Mouse (Mus musculus): ENCODE results near the gene Uqcc2. TPM values are rescaled to one million over a fixed set of nuclear protein-coding genes. Genes with fewer than 3 reads are reported as not detected.

The Uqcc2 gene
- polyA plus RNA-seq, 1 experiment from 2014 or later = 312 TPM

DNA sequence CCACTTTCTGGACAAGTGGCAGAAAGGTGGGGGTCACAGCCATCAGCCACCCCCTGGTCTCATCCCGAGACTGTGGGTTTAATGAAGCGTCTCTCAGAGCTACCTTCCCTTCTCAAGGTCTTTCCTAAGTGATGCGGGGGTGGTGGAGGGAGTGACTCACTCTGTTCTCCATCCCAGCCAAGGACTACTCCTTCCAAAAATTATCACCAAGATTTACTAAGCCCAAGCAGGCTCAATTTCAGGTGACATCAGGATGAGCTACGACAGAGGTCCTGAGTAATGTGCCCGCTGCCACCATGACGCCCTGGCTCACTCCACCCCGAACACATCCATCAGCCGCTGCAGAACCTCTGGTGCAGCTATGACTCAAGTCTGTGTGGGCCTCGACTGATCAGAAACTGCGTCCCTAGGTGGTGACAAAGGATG, 2.5 kb downstream of the Uqcc2 start:
- H3K27ac ChIP-seq = no peak overlapping the region
- ATAC-seq (ENCODE audit: low FRiP score) = no peak
- peaks cover 7% of the 10 kb centered on the region; the same call in 1 of the 2 replicates for H3K27me3 ChIP-seq
- H3K4me3 ChIP-seq = no peak overlapping the region
- no peaks in the 10 kb centered on the region for H3K36me3 ChIP-seq
- peak overlapping the region; percentile 19; the same call in 1 of the 2 replicates for H3K9ac ChIP-seq
- H3K4me2 ChIP-seq (replicated peaks) = no peak overlapping the region
- no peaks in the 10 kb centered on the region for H3K9me3 ChIP-seq (replicated peaks)
- H3K4me1 ChIP-seq = peaks cover 50% of the 10 kb centered on the region
- WGBS = 85% methylated on average over 10 of the region's 10 CpGs

GRCm38 (mm10) chr17:27130246-27130645, 3.5 kb downstream of the Uqcc2 start:
- H3K4me1 ChIP-seq = peaks cover 55% of the 10 kb centered on the region
- 55% methylated on average over 9 of the region's 9 CpGs for WGBS
- no peak overlapping the region for H3K4me2 ChIP-seq (replicated peaks)

DNA sequence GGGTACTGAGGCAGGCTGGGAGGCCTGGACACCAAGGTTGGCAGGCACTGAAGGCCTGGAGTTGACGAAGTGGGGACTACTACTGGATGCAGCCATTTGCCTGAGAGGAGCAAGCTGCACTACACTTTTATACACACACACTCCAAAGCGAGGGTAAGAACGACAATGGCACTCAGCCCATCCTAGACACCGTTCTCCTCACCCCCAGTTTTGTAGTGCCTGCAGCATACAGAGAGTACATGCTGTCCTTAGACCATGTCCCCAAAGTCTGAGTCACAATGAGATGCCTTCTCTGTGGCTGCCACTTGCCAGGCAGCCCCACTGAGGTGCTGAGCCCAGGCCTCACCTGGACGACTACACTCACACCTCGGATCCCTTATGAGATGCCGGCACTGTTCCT, 3.9 kb downstream of the Uqcc2 start:
- ATAC-seq (ENCODE audit: low FRiP score) = no peak
- Histone ChIP-seq H3K4me3 (no peak overlapping the region), H3K4me2 (replicated peaks) (no peak overlapping the region), H3K27me3 (peaks cover 2% of the 10 kb centered on the region; the same call in 1 of the 2 replicates), H3K4me1 (peaks cover 55% of the 10 kb centered on the region), H3K9ac (peak overlapping the region; percentile 42; the same call in 1 of the 2 replicates), H3K27ac (peak overlapping the region; percentile 60; the same call in 1 of the 2 replicates), H3K9me3 (replicated peaks) (no peaks in the 10 kb centered on the region), H3K36me3 (no peaks in the 10 kb centered on the region; the same call in 1 of the 2 replicates)
- 84% methylated on average over 7 of the region's 7 CpGs for WGBS

More at GRCm38 (mm10) chr17:27130246-27130645, 3.5 kb downstream of the Uqcc2 start:
- Histone ChIP-seq H3K36me3 (no peaks in the 10 kb centered on the region; the same call in 1 of the 2 replicates), H3K9me3 (replicated peaks) (no peaks in the 10 kb centered on the region), H3K27me3 (peaks cover 5% of the 10 kb centered on the region; the same call in 1 of the 2 replicates), H3K27ac (peak overlapping the region; percentile 60), H3K4me3 (no peak overlapping the region), H3K9ac (peak overlapping the region; percentile 27; the same call in 1 of the 2 replicates)
- no peak for ATAC-seq (ENCODE audit: low FRiP score)

DNA sequence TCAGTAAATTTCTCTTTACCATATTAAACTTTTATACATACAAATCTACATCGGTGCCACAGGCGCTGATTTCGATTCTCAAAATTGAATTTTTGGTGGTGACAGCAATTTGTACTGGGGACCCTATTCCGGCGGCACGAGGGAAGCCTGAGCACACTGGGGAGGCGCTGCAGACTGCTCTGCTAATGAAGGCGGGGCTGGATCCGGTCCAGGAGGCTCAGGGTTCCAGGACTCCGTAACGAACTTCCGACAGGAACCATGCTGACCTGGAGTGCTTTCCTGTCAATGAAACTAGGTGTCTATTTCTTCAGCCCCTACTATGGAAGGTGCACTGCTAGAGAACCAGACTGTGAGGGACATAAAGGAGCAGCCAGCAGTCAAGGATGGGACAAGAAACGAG, 4.4 kb downstream of the Uqcc2 start:
- peaks cover under 1% of the 10 kb centered on the region for H3K36me3 ChIP-seq
- H3K9ac ChIP-seq = peak overlapping the region; percentile 42; the same call in 1 of the 2 replicates
- 80% methylated on average over 13 of the region's 13 CpGs for WGBS
- no peaks in the 10 kb centered on the region for H3K27me3 ChIP-seq
- H3K27ac ChIP-seq = no peak overlapping the region
- peaks cover 54% of the 10 kb centered on the region for H3K4me1 ChIP-seq
- no peaks in the 10 kb centered on the region for H3K9me3 ChIP-seq (replicated peaks)
- ATAC-seq (ENCODE audit: low FRiP score) = no peak
- H3K4me2 ChIP-seq (replicated peaks) = no peak overlapping the region
- H3K4me3 ChIP-seq = no peak overlapping the region

GRCm38 (mm10) chr17:27128189-27128588, 5.5 kb downstream of the Uqcc2 start:
- no peak overlapping the region for H3K4me3 ChIP-seq
- H3K4me1 ChIP-seq = peaks cover 48% of the 10 kb centered on the region
- peaks cover 9% of the 10 kb centered on the region for H3K36me3 ChIP-seq
- ATAC-seq (ENCODE audit: low FRiP score) = no peak
- H3K4me2 ChIP-seq (replicated peaks) = no peak overlapping the region
- no peak overlapping the region for H3K9ac ChIP-seq
- H3K27ac ChIP-seq = no peak overlapping the region
- no peaks in the 10 kb centered on the region for H3K9me3 ChIP-seq (replicated peaks)
- WGBS = 92% methylated on average over 5 of the region's 5 CpGs
- H3K27me3 ChIP-seq = no peaks in the 10 kb centered on the region

DNA sequence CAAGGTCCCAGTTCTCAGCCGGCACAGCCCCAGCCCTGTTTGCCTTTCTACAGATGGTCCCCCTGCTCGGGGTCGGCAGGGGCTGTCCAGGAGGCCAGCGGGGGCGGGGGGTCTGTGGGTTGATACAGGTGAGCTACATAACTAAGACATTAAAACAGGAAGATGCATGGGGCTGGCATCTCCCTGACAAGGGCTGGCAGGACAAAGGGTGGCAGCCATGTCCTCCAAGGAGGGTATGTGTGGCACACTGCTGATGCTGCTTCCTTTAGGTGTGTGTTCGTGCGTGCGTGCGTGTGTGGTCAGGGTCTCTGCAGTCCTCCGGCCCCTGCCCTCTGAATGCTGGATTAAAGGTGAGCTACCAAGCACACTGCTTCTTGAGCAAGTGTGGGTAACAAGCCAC, 6.7 kb downstream of the Uqcc2 start:
- H3K36me3 ChIP-seq = peaks cover 17% of the 10 kb centered on the region
- 81% methylated on average over 10 of the region's 10 CpGs for WGBS
- no peak overlapping the region for H3K27ac ChIP-seq
- no peaks in the 10 kb centered on the region for H3K9me3 ChIP-seq (replicated peaks)
- no peak for ATAC-seq (ENCODE audit: low FRiP score)
- no peak overlapping the region for H3K4me2 ChIP-seq (replicated peaks)
- 0 out of 2 replicates have a peak overlapping the region, but pooled peaks have one; percentile 1 for H3K9ac ChIP-seq
- H3K4me1 ChIP-seq = peaks cover 38% of the 10 kb centered on the region
- H3K27me3 ChIP-seq = no peaks in the 10 kb centered on the region
- H3K4me3 ChIP-seq = no peak overlapping the region

- Histone ChIP-seq H3K27me3 (peaks cover 8% of the 10 kb centered on the region; the same call in 1 of the 2 replicates), H3K9me3 (replicated peaks) (no peaks in the 10 kb centered on the region), H3K9ac (no peak overlapping the region), H3K4me3 (no peak overlapping the region), H3K4me2 (replicated peaks) (no peak overlapping the region), H3K27ac (no peak overlapping the region), H3K36me3 (peaks cover 22% of the 10 kb centered on the region), H3K4me1 (peaks cover 35% of the 10 kb centered on the region)
- WGBS = 82% methylated on average over 11 of the region's 11 CpGs
- no peak for ATAC-seq (ENCODE audit: low FRiP score)
Measured at GRCm38 (mm10) chr17:27125669-27126202, 8.0 kb downstream of the Uqcc2 start.

DNA sequence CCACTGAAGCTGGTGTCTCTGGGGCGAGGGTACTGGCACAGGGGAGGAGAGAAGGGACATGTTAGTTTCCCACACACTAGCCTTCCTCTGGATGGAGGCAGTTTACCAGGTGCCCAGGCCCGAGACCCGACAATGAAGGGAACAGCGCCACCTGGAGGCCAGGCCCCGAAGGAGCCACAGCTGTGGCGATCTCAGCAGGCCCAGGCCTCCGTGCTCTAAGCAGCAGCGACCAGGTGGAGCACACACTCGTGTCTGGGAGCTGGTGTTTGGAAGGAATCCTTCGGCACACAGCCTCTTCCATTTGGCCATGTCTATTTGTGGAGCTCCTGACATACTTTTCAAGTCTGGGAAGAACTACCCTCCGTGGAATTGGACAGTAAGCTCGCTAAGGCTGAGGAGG, 8.5 kb downstream of the Uqcc2 start:
- H3K36me3 ChIP-seq = peaks cover 22% of the 10 kb centered on the region
- H3K4me1 ChIP-seq = peaks cover 35% of the 10 kb centered on the region
- no peaks in the 10 kb centered on the region for H3K9me3 ChIP-seq (replicated peaks)
- WGBS = 30% methylated on average over 12 of the region's 12 CpGs
- H3K4me2 ChIP-seq (replicated peaks) = no peak overlapping the region
- ATAC-seq (ENCODE audit: low FRiP score) = no peak
- peaks cover 10% of the 10 kb centered on the region; the same call in 1 of the 2 replicates for H3K27me3 ChIP-seq
- no peak overlapping the region for H3K9ac ChIP-seq
- H3K27ac ChIP-seq = no peak overlapping the region; the same call in 1 of the 2 replicates
- H3K4me3 ChIP-seq = no peak overlapping the region

DNA sequence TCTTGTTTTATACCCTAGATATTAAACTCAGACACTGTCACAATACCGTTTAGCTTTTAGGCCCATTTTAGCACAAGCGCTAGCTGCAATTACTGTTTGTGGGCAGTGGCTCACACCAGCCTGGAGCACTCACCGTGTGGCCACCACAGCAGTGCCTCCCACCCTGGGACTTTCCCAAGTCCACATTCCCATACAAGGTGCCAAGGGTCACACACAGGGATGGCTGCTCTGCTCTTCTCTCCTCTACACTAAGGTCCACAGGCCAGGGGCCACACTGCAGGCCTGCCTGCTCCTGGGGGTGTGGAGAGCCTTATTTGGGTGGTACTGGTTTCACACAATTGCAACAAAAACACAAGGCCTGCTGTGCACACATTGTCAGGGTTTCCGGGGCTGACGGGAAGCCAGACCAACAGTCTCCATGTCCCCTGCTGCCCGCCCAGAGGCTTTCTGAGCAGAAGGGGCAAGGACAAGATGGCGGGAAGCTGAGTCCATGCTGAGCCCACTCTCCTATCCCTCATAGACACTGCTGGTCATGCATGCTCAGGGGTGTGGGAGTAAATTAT, 9.8 kb downstream of the Uqcc2 start:
- Histone ChIP-seq H3K4me2 (replicated peaks) (no peak overlapping the region), H3K9me3 (replicated peaks) (no peaks in the 10 kb centered on the region), H3K27me3 (peaks cover 12% of the 10 kb centered on the region; the same call in 1 of the 2 replicates), H3K36me3 (peaks cover 22% of the 10 kb centered on the region), H3K27ac (no peak overlapping the region), H3K4me3 (no peak overlapping the region), H3K9ac (no peak overlapping the region), H3K4me1 (peaks cover 31% of the 10 kb centered on the region)
- 79% methylated on average over 7 of the region's 7 CpGs for WGBS
- no peak for ATAC-seq (ENCODE audit: low FRiP score)

DNA sequence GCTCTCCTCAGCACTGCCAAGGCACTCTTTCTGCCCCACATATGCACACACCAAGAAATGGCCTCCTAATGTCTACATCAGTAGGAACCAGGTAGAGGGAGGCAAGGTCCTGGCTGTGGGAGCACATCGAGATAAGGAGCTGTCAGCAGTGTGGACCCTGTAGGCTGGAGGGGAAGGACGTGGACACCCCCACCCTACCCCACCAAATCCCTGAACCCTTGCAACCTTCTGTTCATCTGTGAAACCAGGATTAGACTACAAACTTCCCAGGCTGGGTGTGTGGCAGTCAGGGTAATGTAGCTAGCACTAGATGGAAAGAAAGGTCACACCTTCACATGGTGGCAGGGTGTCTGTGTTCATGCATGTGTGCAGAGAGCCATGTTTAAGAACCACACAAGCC, 10.6 kb downstream of the Uqcc2 start:
- H3K36me3 ChIP-seq = peaks cover 22% of the 10 kb centered on the region
- 94% methylated on average over 2 of the region's 2 CpGs for WGBS

DNA sequence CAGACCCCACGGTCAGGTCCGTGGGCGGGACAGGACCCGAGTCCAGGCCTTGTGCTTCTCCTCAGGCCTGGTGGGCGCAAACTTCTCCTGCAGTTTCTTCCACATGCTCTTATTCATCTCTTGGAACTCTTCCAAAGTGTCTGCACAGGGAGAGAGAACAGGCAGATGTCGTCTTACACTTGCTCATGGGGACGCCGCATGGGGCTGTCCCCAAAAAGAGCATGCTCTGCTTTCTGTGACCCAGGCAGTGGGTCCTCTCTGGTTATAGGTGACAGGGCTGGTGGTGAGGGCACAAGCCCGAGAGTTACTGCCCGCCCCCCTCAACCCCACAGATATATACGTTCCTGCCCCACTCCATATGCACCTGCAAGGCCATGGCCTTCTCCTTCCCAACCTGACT, 11.0 kb downstream of the Uqcc2 start:
- H3K9me3 ChIP-seq (replicated peaks) = 0 out of 2 replicates have a peak, but pooled peaks cover under 1% of the 10 kb centered on the region
- no peak overlapping the region for H3K4me2 ChIP-seq (replicated peaks)
- H3K27me3 ChIP-seq = peaks cover 12% of the 10 kb centered on the region
- ATAC-seq (ENCODE audit: low FRiP score) = no peak
- no peak overlapping the region for H3K27ac ChIP-seq
- H3K9ac ChIP-seq = no peak overlapping the region
- 88% methylated on average over 11 of the region's 11 CpGs for WGBS
- no peak overlapping the region for H3K4me3 ChIP-seq
- H3K4me1 ChIP-seq = peaks cover 23% of the 10 kb centered on the region
- peaks cover 22% of the 10 kb centered on the region for H3K36me3 ChIP-seq

More for the DNA sequence above, 10.6 kb downstream of the Uqcc2 start:
- H3K4me3 ChIP-seq = no peak overlapping the region
- no peak overlapping the region for H3K4me2 ChIP-seq (replicated peaks)
- no peak for ATAC-seq (ENCODE audit: low FRiP score)
- no peak overlapping the region for H3K27ac ChIP-seq
- peaks cover 25% of the 10 kb centered on the region for H3K4me1 ChIP-seq
- no peak overlapping the region for H3K9ac ChIP-seq
- H3K27me3 ChIP-seq = peaks cover 12% of the 10 kb centered on the region
- H3K9me3 ChIP-seq (replicated peaks) = no peaks in the 10 kb centered on the region

- H3K4me3 ChIP-seq = no peak overlapping the region
- 0 out of 2 replicates have a peak, but pooled peaks cover 4% of the 10 kb centered on the region for H3K9me3 ChIP-seq (replicated peaks)
- no peak for ATAC-seq (ENCODE audit: low FRiP score)
- H3K4me2 ChIP-seq (replicated peaks) = no peak overlapping the region
- peaks cover 22% of the 10 kb centered on the region for H3K36me3 ChIP-seq
- no peak overlapping the region for H3K27ac ChIP-seq
- 67% methylated on average over 7 of the region's 7 CpGs for WGBS
- H3K9ac ChIP-seq = no peak overlapping the region
- H3K4me1 ChIP-seq = peaks cover 23% of the 10 kb centered on the region
- peaks cover 12% of the 10 kb centered on the region for H3K27me3 ChIP-seq
Measured at GRCm38 (mm10) chr17:27121781-27122180, 11.9 kb downstream of the Uqcc2 start.

Data from hindbrain, embryonic 12.5 days (tissue).